Mouse (Mus musculus): ENCODE data around the gene 0610037L13Rik. TPM values are rescaled to one million over a fixed set of nuclear protein-coding genes. Genes with fewer than 3 reads are reported as not detected.
A peak's percentile ranks its signal among the peaks of the same experiment; 100 is the strongest.

Gene 0610037L13Rik
- 51.1 and 53.5 TPM in 2 replicates for total RNA-seq (2014; fragmentation: Nextera tagmentation)
- 49.8 and 60.8 TPM in 2 replicates for total RNA-seq (2017)

- peak; percentile 96 for ATAC-seq (replicated peaks; ENCODE audit: low FRiP score, low TSS enrichment, poor library complexity, severe bottlenecking)
Observed at GRCm38 (mm10) chr4:107889731-107890432, at the start of gene 0610037L13Rik. TSS of gene 0610037L13Rik (plus strand) at chr4:107889813.

GRCm38 (mm10) chr4:107843687-107844086, 45.9 kb upstream of the 0610037L13Rik start:
- ATAC-seq (replicated peaks; ENCODE audit: low FRiP score, low TSS enrichment, poor library complexity, severe bottlenecking): no peak

GRCm38 (mm10) chr4:107844971-107845370, 44.6 kb upstream of the 0610037L13Rik start:
- ATAC-seq (replicated peaks; ENCODE audit: low FRiP score, low TSS enrichment, poor library complexity, severe bottlenecking): peak; percentile 62

- ATAC-seq (replicated peaks; ENCODE audit: low FRiP score, low TSS enrichment, poor library complexity, severe bottlenecking): no peak
Observed at GRCm38 (mm10) chr4:107846795-107847194, 42.8 kb upstream of the 0610037L13Rik start.

- ATAC-seq (replicated peaks; ENCODE audit: low FRiP score, low TSS enrichment, poor library complexity, severe bottlenecking): no peak
Observed at GRCm38 (mm10) chr4:107848546-107848945, 41.1 kb upstream of the 0610037L13Rik start.

- no peak for ATAC-seq (replicated peaks; ENCODE audit: low FRiP score, low TSS enrichment, poor library complexity, severe bottlenecking)
Observed at GRCm38 (mm10) chr4:107849621-107850020, 40.0 kb upstream of the 0610037L13Rik start.

- no peak for ATAC-seq (replicated peaks; ENCODE audit: low FRiP score, low TSS enrichment, poor library complexity, severe bottlenecking)
Observed at GRCm38 (mm10) chr4:107850091-107850490, 39.5 kb upstream of the 0610037L13Rik start.

- ATAC-seq (replicated peaks; ENCODE audit: low FRiP score, low TSS enrichment, poor library complexity, severe bottlenecking): no peak
Observed at GRCm38 (mm10) chr4:107853333-107853732, 36.3 kb upstream of the 0610037L13Rik start.

GRCm38 (mm10) chr4:107853836-107854235, 35.8 kb upstream of the 0610037L13Rik start:
- no peak for ATAC-seq (replicated peaks; ENCODE audit: low FRiP score, low TSS enrichment, poor library complexity, severe bottlenecking)

- no peak for ATAC-seq (replicated peaks; ENCODE audit: low FRiP score, low TSS enrichment, poor library complexity, severe bottlenecking)
Observed at GRCm38 (mm10) chr4:107856958-107857686, 32.5 kb upstream of the 0610037L13Rik start.

- ATAC-seq (replicated peaks; ENCODE audit: low FRiP score, low TSS enrichment, poor library complexity, severe bottlenecking): no peak
Observed at GRCm38 (mm10) chr4:107858995-107859394, 30.6 kb upstream of the 0610037L13Rik start.

- no peak for ATAC-seq (replicated peaks; ENCODE audit: low FRiP score, low TSS enrichment, poor library complexity, severe bottlenecking)
Observed at GRCm38 (mm10) chr4:107864866-107865265, 24.7 kb upstream of the 0610037L13Rik start.

GRCm38 (mm10) chr4:107879254-107880050, 10.2 kb upstream of the 0610037L13Rik start, which contains the start of gene Magoh:
TSS of gene Magoh (plus strand) at chr4:107879755.
- ATAC-seq (replicated peaks; ENCODE audit: low FRiP score, low TSS enrichment, poor library complexity, severe bottlenecking): peak; percentile 94

- ATAC-seq (replicated peaks; ENCODE audit: low FRiP score, low TSS enrichment, poor library complexity, severe bottlenecking): no peak
Observed at GRCm38 (mm10) chr4:107881631-107882030, 8.0 kb upstream of the 0610037L13Rik start.

- ATAC-seq (replicated peaks; ENCODE audit: low FRiP score, low TSS enrichment, poor library complexity, severe bottlenecking): no peak
Observed at GRCm38 (mm10) chr4:107886371-107886770, 3.2 kb upstream of the 0610037L13Rik start.

- peak; percentile 24; the same call in 1 of the 2 replicates for ATAC-seq (replicated peaks; ENCODE audit: low FRiP score, low TSS enrichment, poor library complexity, severe bottlenecking)
Observed at GRCm38 (mm10) chr4:107889385-107889730, 255 bp upstream of the 0610037L13Rik start.

GRCm38 (mm10) chr4:107892663-107893062, 3.0 kb downstream of the 0610037L13Rik start:
- ATAC-seq (replicated peaks; ENCODE audit: low FRiP score, low TSS enrichment, poor library complexity, severe bottlenecking): no peak

- ATAC-seq (replicated peaks; ENCODE audit: low FRiP score, low TSS enrichment, poor library complexity, severe bottlenecking): no peak
Observed at GRCm38 (mm10) chr4:107899211-107899927, 9.8 kb downstream of the 0610037L13Rik start.

GRCm38 (mm10) chr4:107900206-107900605, 10.6 kb downstream of the 0610037L13Rik start:
- no peak for ATAC-seq (replicated peaks; ENCODE audit: low FRiP score, low TSS enrichment, poor library complexity, severe bottlenecking)

All from megakaryocyte-erythroid progenitor cell, adult 5-6 weeks (primary cell).